Mouse (Mus musculus) testis, adult 2 months (tissue): ENCODE results near the gene Kank1.

Source experiments
- CTCF ChIP-seq: fragments of 200-500 bp; IDR thresholded peaks from 2 replicates; pipeline ENCODE4 v1.5.1; 2012; ENCODE audit warnings: low read depth, mild to moderate bottlenecking, inconsistent platforms, low read length, moderate library complexity; ENCODE audit not compliant: control insufficient read depth, insufficient read depth, insufficient replicate concordance
- POLR2A ChIP-seq: fragments of 200-500 bp; IDR thresholded peaks from 2 replicates; pipeline ENCODE4 v1.6.1; 2012; ENCODE audit warnings: low read depth, mild to moderate bottlenecking, inconsistent platforms, low read length, moderate library complexity; ENCODE audit not compliant: control insufficient read depth

GRCm38 (mm10) chr19:25279603-25280002 is 42.8 kb downstream of the Kank1 start:
- TF ChIP-seq CTCF: no peak
- no peak for TF ChIP-seq POLR2A
